Mouse (Mus musculus) heart, embryonic 15.5 days (tissue): Measurements from ENCODE around the gene Tnr. TPM values are rescaled to one million over a fixed set of nuclear protein-coding genes. Genes with fewer than 3 reads are reported as not detected.

Source experiments
- ATAC-seq: fragments of 200-750 bp; cut with Nextera tagmentation; replicated peaks from 2 replicates; pipeline ENCODE4 v1.8.0; 2017; ENCODE audit warnings: low read depth, moderate TSS enrichment; ENCODE audit not compliant: insufficient number of reproducible peaks, insufficient read depth, low FRiP score
- H3K27ac ChIP-seq: fragments of 300-500 bp; sonication (generic); 2 replicates; pipeline ENCODE4 v1.5.1; 2015; ENCODE audit warnings: mild to moderate bottlenecking, inconsistent platforms
- H3K27me3 ChIP-seq: fragments of 300-500 bp; sonication (generic); 2 replicates; pipeline ENCODE4 v1.6.1; 2015; ENCODE audit warnings: inconsistent platforms
- H3K36me3 ChIP-seq: fragments of 300-500 bp; sonication (generic); 2 replicates; pipeline ENCODE4 v1.6.1; 2015; ENCODE audit warnings: mild to moderate bottlenecking, inconsistent platforms
- H3K4me1 ChIP-seq: fragments of 300-500 bp; sonication (generic); replicated peaks from 2 replicates; pipeline ENCODE4 v1.6.1; 2015; ENCODE audit warnings: inconsistent platforms
- H3K4me2 ChIP-seq: fragments of 300-500 bp; sonication (generic); 2 replicates; pipeline ENCODE4 v1.6.1; 2015; ENCODE audit warnings: inconsistent platforms, mild to moderate bottlenecking, moderate library complexity
- H3K4me3 ChIP-seq: fragments of 300-500 bp; sonication (generic); 2 replicates; pipeline ENCODE4 v1.5.1; 2015; ENCODE audit warnings: mild to moderate bottlenecking, inconsistent platforms
- H3K9ac ChIP-seq: fragments of 300-500 bp; sonication (generic); 2 replicates; pipeline ENCODE4 v1.6.1; 2015; ENCODE audit warnings: mild to moderate bottlenecking, inconsistent platforms
- H3K9me3 ChIP-seq: fragments of 300-500 bp; sonication (generic); replicated peaks from 2 replicates; pipeline ENCODE4 v1.6.1; 2016; ENCODE audit warnings: inconsistent platforms
- WGBS: fragments of 180-500 bp; shearing (Covaris S2); methylation state at CpG from one replicate; pipeline ENCODE4 v1.1.7; 2015; ENCODE audit warnings: mixed read lengths; 5-methylcytosine and 5-hydroxymethylcytosine counted together
- polyA plus RNA-seq: library from polyadenylated mRNA; unstranded; fragments of >200 nt; fragmentation: Nextera tagmentation; extraction: Ambion mirVana; gene quantifications from 2 replicates; pipeline ENCODE4 v1.2.1, GENCODE M21; 2015

The Tnr gene
- polyA plus RNA-seq, 1 experiment from 2014 or later: 0.04 TPM

GRCm38 (mm10) chr1:159763901-159764300 is 240.3 kb downstream of the Tnr start:
- Histone ChIP-seq H3K27ac (no peak overlapping the region), H3K9me3 (no peaks in the 10 kb centered on the region), H3K9ac (no peak overlapping the region), H3K36me3 (no peaks in the 10 kb centered on the region), H3K4me3 (no peak overlapping the region), H3K27me3 (no peaks in the 10 kb centered on the region), H3K4me1 (no peaks in the 10 kb centered on the region), H3K4me2 (no peak overlapping the region)
- no peak for ATAC-seq
- WGBS: 73% methylated on average over 2 of the region's 2 CpGs

DNA sequence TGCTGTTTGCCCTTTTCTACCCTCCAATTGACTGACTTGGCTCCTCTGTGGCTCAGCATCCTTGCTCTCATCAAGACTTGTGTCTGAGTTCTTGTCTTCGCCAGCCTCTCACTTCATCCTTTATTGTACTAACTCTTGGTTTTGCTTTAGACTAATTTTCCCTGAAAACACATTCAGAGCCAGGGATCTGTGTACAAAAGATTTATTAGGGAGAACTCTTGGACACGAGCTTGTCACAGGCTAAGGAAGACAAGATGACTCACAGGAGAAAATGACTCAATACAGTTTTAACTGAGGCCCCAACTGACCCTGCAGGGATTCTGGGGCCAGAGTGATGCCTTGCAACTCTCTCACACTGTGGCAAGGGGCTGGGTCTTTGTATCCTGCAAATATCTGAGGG is 241.3 kb downstream of the Tnr start:
- H3K27ac ChIP-seq: no peak overlapping the region

GRCm38 (mm10) chr1:159769948-159770347 is 246.4 kb downstream of the Tnr start:
- no peak overlapping the region for H3K27ac ChIP-seq
- H3K27me3 ChIP-seq: 0 out of 2 replicates have a peak, but pooled peaks cover 3% of the 10 kb centered on the region
- no peak overlapping the region for H3K9ac ChIP-seq
- no peak for ATAC-seq
- no peak overlapping the region for H3K4me3 ChIP-seq
- H3K4me2 ChIP-seq: no peak overlapping the region
- WGBS: 78% methylated on average over 6 of the region's 6 CpGs
- H3K36me3 ChIP-seq: no peaks in the 10 kb centered on the region
- H3K9me3 ChIP-seq: no peaks in the 10 kb centered on the region
- no peaks in the 10 kb centered on the region for H3K4me1 ChIP-seq

More for the DNA sequence above, 241.3 kb downstream of the Tnr start:
- no peaks in the 10 kb centered on the region for H3K4me1 ChIP-seq
- no peak for ATAC-seq
- H3K36me3 ChIP-seq: no peaks in the 10 kb centered on the region
- no peak overlapping the region for H3K4me3 ChIP-seq
- H3K4me2 ChIP-seq: no peak overlapping the region
- H3K9ac ChIP-seq: no peak overlapping the region
- WGBS: 64% methylated on average over 2 of the region's 2 CpGs
- no peaks in the 10 kb centered on the region for H3K9me3 ChIP-seq
- no peaks in the 10 kb centered on the region for H3K27me3 ChIP-seq

DNA sequence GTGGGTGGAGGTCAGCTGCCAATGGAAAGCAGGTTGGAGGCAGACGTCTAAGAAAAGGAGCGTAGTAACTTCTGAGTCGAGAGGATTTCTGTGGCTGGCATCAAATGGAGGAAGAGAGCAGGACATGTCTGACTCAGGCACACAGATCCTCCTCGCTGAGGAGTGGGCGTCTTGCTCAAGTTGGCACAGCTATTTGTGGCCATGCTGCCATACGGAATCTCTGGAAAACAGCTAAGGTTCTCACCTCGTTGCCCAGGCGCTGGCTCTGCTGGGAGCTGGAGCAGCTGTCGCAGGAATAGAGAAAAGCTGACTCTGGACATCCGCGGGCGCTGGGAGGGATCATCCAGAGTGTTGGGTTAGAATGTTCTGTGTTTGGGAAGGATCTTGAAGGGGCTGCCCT is 250.1 kb downstream of the Tnr start:
- Histone ChIP-seq H3K36me3 (no peaks in the 10 kb centered on the region), H3K9me3 (no peaks in the 10 kb centered on the region), H3K27ac (no peak overlapping the region), H3K4me3 (no peak overlapping the region), H3K4me1 (no peaks in the 10 kb centered on the region), H3K27me3 (0 out of 2 replicates have a peak, but pooled peaks cover 3% of the 10 kb centered on the region), H3K4me2 (no peak overlapping the region), H3K9ac (no peak overlapping the region)
- 71% methylated on average over 12 of the region's 12 CpGs for WGBS
- no peak for ATAC-seq

DNA sequence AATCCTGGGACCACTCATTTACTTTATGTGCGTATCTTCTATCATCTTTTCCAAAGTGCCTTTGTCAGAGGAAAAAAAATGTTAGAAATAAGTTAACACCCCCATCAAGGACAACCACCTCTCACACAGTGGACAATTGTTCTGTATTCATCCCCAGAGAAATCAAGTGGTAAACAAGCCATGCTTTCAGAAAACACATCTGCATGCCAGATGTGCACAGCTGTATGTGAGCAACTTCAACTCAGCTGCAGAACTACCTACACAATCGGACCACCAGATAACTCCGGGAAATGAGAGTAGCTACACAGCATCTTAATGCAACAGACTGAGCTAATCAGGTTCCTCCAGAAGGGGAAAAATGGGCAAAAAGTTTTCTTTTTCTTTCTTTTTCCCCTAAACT is 251.6 kb downstream of the Tnr start:
- Histone ChIP-seq H3K4me3 (no peak overlapping the region), H3K9ac (no peak overlapping the region), H3K27me3 (0 out of 2 replicates have a peak, but pooled peaks cover 3% of the 10 kb centered on the region), H3K4me1 (no peaks in the 10 kb centered on the region), H3K36me3 (no peaks in the 10 kb centered on the region), H3K4me2 (no peak overlapping the region), H3K27ac (no peak overlapping the region), H3K9me3 (no peaks in the 10 kb centered on the region)
- no peak for ATAC-seq
- 73% methylated on average over 3 of the region's 3 CpGs for WGBS

DNA sequence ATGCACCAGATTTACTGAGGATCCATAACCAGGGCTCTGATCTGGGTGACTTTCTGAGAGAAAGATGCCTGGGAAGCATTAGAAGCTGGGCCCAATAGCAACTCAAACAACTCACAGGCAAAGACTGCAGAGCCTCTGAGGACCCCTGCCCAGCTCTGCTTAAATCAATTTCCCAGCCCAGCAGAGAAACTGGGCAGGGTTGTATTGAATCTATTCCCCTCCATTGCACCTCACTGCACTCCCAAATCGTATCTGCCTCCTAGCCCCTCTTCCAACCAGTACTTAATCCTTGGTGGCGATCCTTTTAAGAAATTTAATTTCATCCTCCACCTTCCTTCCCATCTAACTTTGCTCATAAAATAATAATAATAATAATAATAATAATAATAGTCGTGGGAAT is 253.5 kb downstream of the Tnr start:
- no peak for ATAC-seq
- WGBS: 72% methylated on average over 3 of the region's 3 CpGs
- H3K27ac ChIP-seq: no peak overlapping the region

DNA sequence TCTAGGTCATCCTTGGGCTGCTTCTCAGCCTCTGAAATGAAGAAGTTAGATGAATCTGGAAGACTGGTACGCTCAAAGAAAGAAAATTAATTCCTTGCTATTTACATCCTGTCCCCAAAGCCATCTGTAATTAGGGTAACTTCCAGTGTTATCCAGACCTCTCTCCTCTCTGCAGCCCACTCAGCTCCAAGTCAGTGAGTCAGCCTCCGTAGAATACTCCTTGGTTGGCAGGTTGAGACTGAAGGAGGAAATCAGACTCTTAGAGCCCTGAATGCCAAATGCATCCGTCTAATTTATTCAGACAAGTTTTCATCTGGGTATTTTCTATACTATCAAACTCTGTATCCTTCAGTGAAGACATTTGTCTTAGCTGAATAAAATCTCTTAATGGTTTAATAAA is 255.9 kb downstream of the Tnr start:
- Histone ChIP-seq H3K9me3 (no peaks in the 10 kb centered on the region), H3K4me3 (no peak overlapping the region), H3K27me3 (no peaks in the 10 kb centered on the region), H3K4me1 (no peaks in the 10 kb centered on the region), H3K27ac (no peak overlapping the region), H3K9ac (no peak overlapping the region), H3K4me2 (no peak overlapping the region), H3K36me3 (no peaks in the 10 kb centered on the region)
- 75% methylated on average over 3 of the region's 3 CpGs for WGBS
- no peak for ATAC-seq

More for the DNA sequence above, 253.5 kb downstream of the Tnr start:
- H3K4me2 ChIP-seq: no peak overlapping the region
- 0 out of 2 replicates have a peak, but pooled peaks cover 3% of the 10 kb centered on the region for H3K27me3 ChIP-seq
- no peaks in the 10 kb centered on the region for H3K36me3 ChIP-seq
- no peak overlapping the region for H3K4me3 ChIP-seq
- H3K4me1 ChIP-seq: no peaks in the 10 kb centered on the region
- no peak overlapping the region for H3K9ac ChIP-seq
- no peaks in the 10 kb centered on the region for H3K9me3 ChIP-seq

GRCm38 (mm10) chr1:159783842-159784241 is 260.3 kb downstream of the Tnr start:
- no peak for ATAC-seq
- WGBS: 35% methylated on average over 5 of the region's 5 CpGs
- H3K27ac ChIP-seq: no peak overlapping the region

DNA sequence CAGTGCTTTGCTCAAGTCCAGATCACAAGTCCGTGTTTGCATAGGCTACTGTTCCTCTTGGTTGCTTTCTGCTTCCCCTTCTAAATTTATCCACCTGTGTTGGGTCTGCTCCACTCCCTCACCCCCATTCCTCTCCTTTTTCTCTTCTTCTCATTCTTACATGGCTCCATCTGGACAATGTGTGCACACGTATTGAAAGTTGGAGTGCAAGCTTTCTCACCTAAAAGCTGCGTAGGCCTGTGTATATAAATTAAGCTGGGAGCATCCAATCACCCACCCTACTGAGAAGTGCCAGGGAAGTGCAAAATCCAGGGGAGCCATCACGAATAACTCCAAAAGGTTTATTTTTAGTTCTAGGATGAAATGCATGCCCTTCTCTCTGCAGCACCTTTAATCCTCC is 264.7 kb downstream of the Tnr start:
- Histone ChIP-seq H3K4me2 (no peak overlapping the region), H3K27me3 (no peaks in the 10 kb centered on the region), H3K9ac (no peak overlapping the region), H3K9me3 (no peaks in the 10 kb centered on the region), H3K27ac (no peak overlapping the region), H3K4me1 (no peaks in the 10 kb centered on the region), H3K36me3 (no peaks in the 10 kb centered on the region), H3K4me3 (no peak overlapping the region)
- no peak for ATAC-seq
- 62% methylated on average over 4 of the region's 4 CpGs for WGBS

More at GRCm38 (mm10) chr1:159783842-159784241, 260.3 kb downstream of the Tnr start:
- H3K27me3 ChIP-seq: no peaks in the 10 kb centered on the region
- H3K4me1 ChIP-seq: no peaks in the 10 kb centered on the region
- H3K9me3 ChIP-seq: no peaks in the 10 kb centered on the region
- no peak overlapping the region for H3K4me3 ChIP-seq
- H3K36me3 ChIP-seq: no peaks in the 10 kb centered on the region
- H3K4me2 ChIP-seq: no peak overlapping the region
- no peak overlapping the region for H3K9ac ChIP-seq

- H3K27me3 ChIP-seq: no peaks in the 10 kb centered on the region
- no peak for ATAC-seq
- no peak overlapping the region for H3K9ac ChIP-seq
- H3K9me3 ChIP-seq: no peaks in the 10 kb centered on the region
- 78% methylated on average over 2 of the region's 2 CpGs for WGBS
- no peak overlapping the region for H3K27ac ChIP-seq
- H3K4me2 ChIP-seq: no peak overlapping the region
- no peak overlapping the region for H3K4me3 ChIP-seq
- no peaks in the 10 kb centered on the region for H3K4me1 ChIP-seq
- H3K36me3 ChIP-seq: no peaks in the 10 kb centered on the region
Observed at GRCm38 (mm10) chr1:159792546-159792945, 269.0 kb downstream of the Tnr start.

GRCm38 (mm10) chr1:159796021-159796420 is 272.5 kb downstream of the Tnr start:
- no peak for ATAC-seq
- H3K27ac ChIP-seq: no peak overlapping the region

GRCm38 (mm10) chr1:159800366-159800765 is 276.8 kb downstream of the Tnr start:
- Histone ChIP-seq H3K27me3 (no peaks in the 10 kb centered on the region), H3K36me3 (no peaks in the 10 kb centered on the region), H3K9me3 (no peaks in the 10 kb centered on the region), H3K9ac (no peak overlapping the region), H3K4me1 (no peaks in the 10 kb centered on the region), H3K4me2 (no peak overlapping the region), H3K4me3 (no peak overlapping the region), H3K27ac (no peak overlapping the region)
- no peak for ATAC-seq
- WGBS: 70% methylated on average over 5 of the region's 5 CpGs

More at GRCm38 (mm10) chr1:159796021-159796420, 272.5 kb downstream of the Tnr start:
- Histone ChIP-seq H3K9me3 (no peaks in the 10 kb centered on the region), H3K27me3 (no peaks in the 10 kb centered on the region), H3K9ac (no peak overlapping the region), H3K4me2 (no peak overlapping the region), H3K36me3 (no peaks in the 10 kb centered on the region), H3K4me3 (no peak overlapping the region), H3K4me1 (no peaks in the 10 kb centered on the region)
- 59% methylated on average over 2 of the region's 2 CpGs for WGBS
